Comparison of ENCODE assay signal across 28 mouse cellular contexts in the genomic region with DNA sequence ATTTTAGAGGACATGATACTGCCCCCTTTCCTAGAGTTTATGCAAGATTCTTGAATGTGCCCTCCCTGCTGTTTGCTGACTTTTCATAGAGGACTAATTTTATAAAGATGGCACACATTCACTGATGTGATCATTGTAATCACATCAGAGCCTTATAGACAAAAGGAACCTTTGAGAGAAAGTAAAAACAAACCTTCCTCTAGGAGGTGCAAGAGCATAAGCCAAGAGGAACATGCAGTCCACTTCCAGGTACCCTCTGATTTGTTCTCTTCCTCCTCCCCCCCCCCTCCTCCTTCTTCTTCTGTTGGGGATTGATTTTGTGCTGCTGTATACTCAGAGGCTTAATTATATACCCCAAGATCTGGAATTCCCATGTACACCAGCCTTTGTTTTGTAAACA.
DNase-seq lines count a peak whose midpoint lies in the region; ATAC-seq and TF ChIP-seq lines count a peak whose summit lies in the region.
"Had no signal": no experiment of that assay in that cellular context is flagged by ENCODE, and none has a peak within 500 bp of the region (broad histone marks: within the 10 kb centered on the region; RNA-seq: fewer than 3 reads in every experiment).

No protein-coding gene starts in this region.

- H3K9ac ChIP-seq in hindbrain, postnatal 0 days (replicated peaks; ENCODE audit: low read length), result no peak overlapping the region
- no peak overlapping the region for H3K9ac ChIP-seq in liver, postnatal 0 days (replicated peaks)
- H3K9ac ChIP-seq in stomach, postnatal 0 days (ENCODE audit: low read length), result no peak overlapping the region
- H3K9ac ChIP-seq: embryonic facial prominence, embryonic 15.5 days; forebrain, embryonic 12.5 days; intestine, embryonic 15.5 days; liver, embryonic 15.5 days; lung, embryonic 15.5 days; midbrain, embryonic 12.5 days had no signal

- no peaks in the 10 kb centered on the region for H3K9me3 ChIP-seq in hindbrain, postnatal 0 days (ENCODE audit: low read length)
- no peaks in the 10 kb centered on the region for H3K9me3 ChIP-seq in hindbrain, embryonic 10.5 days
- H3K9me3 ChIP-seq in liver, postnatal 0 days (ENCODE audit: low read length), result no peaks in the 10 kb centered on the region
- H3K9me3 ChIP-seq in stomach, postnatal 0 days (ENCODE audit: control insufficient read depth, low read length), result no peaks in the 10 kb centered on the region
- H3K9me3 ChIP-seq: embryonic facial prominence, embryonic 10.5 days; embryonic facial prominence, embryonic 15.5 days; forebrain, embryonic 12.5 days; G1E; intestine, embryonic 15.5 days; liver, embryonic 15.5 days; lung, embryonic 15.5 days; megakaryocyte, embryonic 14.5 days; midbrain, embryonic 12.5 days had no signal

- TF ChIP-seq CTCF in hindbrain, postnatal 0 days (IDR thresholded peaks at IDR 0.05; ENCODE audit: low read depth), result peak; percentile 30
- TF ChIP-seq CTCF in liver, postnatal 0 days (IDR thresholded peaks at IDR 0.05; ENCODE audit: low read depth), result 0 out of 2 replicates have a peak, but pooled peaks have one; percentile 13
- peak; percentile 43 for TF ChIP-seq CTCF in stomach, postnatal 0 days (IDR thresholded peaks at IDR 0.05; ENCODE audit: low read depth)
- TF ChIP-seq CTCF in left cerebral cortex, adult 2 months (IDR thresholded peaks at IDR 0.05), result no peak; the same call in 1 of the 2 replicates

- intact Hi-C loops in left cerebral cortex, adult 2 months (cut with DNase I), result no loop called here

- H3K4me1 ChIP-seq in hindbrain, postnatal 0 days (ENCODE audit: insufficient read depth, low read length), result no peaks in the 10 kb centered on the region
- no peaks in the 10 kb centered on the region for H3K4me1 ChIP-seq in hindbrain, embryonic 10.5 days (replicated peaks)
- H3K4me1 ChIP-seq in liver, postnatal 0 days (ENCODE audit: insufficient read depth), result no peaks in the 10 kb centered on the region
- no peaks in the 10 kb centered on the region for H3K4me1 ChIP-seq in stomach, postnatal 0 days (replicated peaks; ENCODE audit: control insufficient read depth, insufficient read depth)
- H3K4me1 ChIP-seq: embryonic facial prominence, embryonic 10.5 days; embryonic facial prominence, embryonic 15.5 days; forebrain, embryonic 12.5 days; intestine, embryonic 15.5 days; liver, embryonic 15.5 days; lung, embryonic 15.5 days; megakaryocyte, embryonic 14.5 days; midbrain, embryonic 12.5 days had no signal

- H3K27ac ChIP-seq in hindbrain, postnatal 0 days, result no peak overlapping the region
- no peak overlapping the region for H3K27ac ChIP-seq in hindbrain, embryonic 10.5 days
- no peak overlapping the region for H3K27ac ChIP-seq in liver, postnatal 0 days (ENCODE audit: low read depth)
- H3K27ac ChIP-seq in stomach, postnatal 0 days (replicated peaks), result no peak overlapping the region
- no peak overlapping the region for H3K27ac ChIP-seq in left cerebral cortex, adult 2 months
- H3K27ac ChIP-seq: embryonic facial prominence, embryonic 10.5 days; embryonic facial prominence, embryonic 15.5 days; forebrain, embryonic 12.5 days; intestine, embryonic 15.5 days; liver, embryonic 15.5 days; lung, embryonic 15.5 days; midbrain, embryonic 12.5 days had no signal

- H3K27me3 ChIP-seq in hindbrain, postnatal 0 days (ENCODE audit: insufficient read depth, low read length), result no peaks in the 10 kb centered on the region
- no peaks in the 10 kb centered on the region for H3K27me3 ChIP-seq in hindbrain, embryonic 10.5 days (ENCODE audit: insufficient read depth, poor library complexity, severe bottlenecking)
- H3K27me3 ChIP-seq in liver, postnatal 0 days (ENCODE audit: insufficient read depth, low read length), result no peaks in the 10 kb centered on the region
- no peaks in the 10 kb centered on the region for H3K27me3 ChIP-seq in stomach, postnatal 0 days (ENCODE audit: control insufficient read depth, insufficient read depth, low read length)
- H3K27me3 ChIP-seq: embryonic facial prominence, embryonic 15.5 days; forebrain, embryonic 12.5 days; intestine, embryonic 15.5 days; liver, embryonic 15.5 days; lung, embryonic 15.5 days; megakaryocyte, embryonic 14.5 days; midbrain, embryonic 12.5 days had no signal

- H3K36me3 ChIP-seq in hindbrain, postnatal 0 days (ENCODE audit: insufficient read depth, low read length), result no peaks in the 10 kb centered on the region
- H3K36me3 ChIP-seq in hindbrain, embryonic 10.5 days, result no peaks in the 10 kb centered on the region
- H3K36me3 ChIP-seq in liver, postnatal 0 days (replicated peaks; ENCODE audit: insufficient read depth, low read length), result no peaks in the 10 kb centered on the region
- no peaks in the 10 kb centered on the region for H3K36me3 ChIP-seq in stomach, postnatal 0 days (ENCODE audit: control insufficient read depth, insufficient read depth, low read length)
- H3K36me3 ChIP-seq: embryonic facial prominence, embryonic 10.5 days; embryonic facial prominence, embryonic 15.5 days; forebrain, embryonic 12.5 days; G1E; intestine, embryonic 15.5 days; liver, embryonic 15.5 days; lung, embryonic 15.5 days; midbrain, embryonic 12.5 days had no signal

- no peak overlapping the region for H3K4me3 ChIP-seq in hindbrain, postnatal 0 days (ENCODE audit: low read length)
- no peak overlapping the region for H3K4me3 ChIP-seq in hindbrain, embryonic 10.5 days
- no peak overlapping the region for H3K4me3 ChIP-seq in liver, postnatal 0 days (ENCODE audit: low read depth, low read length)
- H3K4me3 ChIP-seq in stomach, postnatal 0 days (ENCODE audit: low read depth, low read length), result no peak overlapping the region
- no peak overlapping the region for H3K4me3 ChIP-seq in left cerebral cortex, adult 2 months
- H3K4me3 ChIP-seq: embryonic facial prominence, embryonic 10.5 days; embryonic facial prominence, embryonic 15.5 days; forebrain, embryonic 12.5 days; intestine, embryonic 15.5 days; liver, embryonic 15.5 days; lung, embryonic 15.5 days; megakaryocyte, embryonic 14.5 days; midbrain, embryonic 12.5 days had no signal

- no peak for ATAC-seq in hindbrain, postnatal 0 days
- no peak for ATAC-seq in liver, postnatal 0 days
- no peak for ATAC-seq in stomach, postnatal 0 days (ENCODE audit: low FRiP score, low TSS enrichment)
- ATAC-seq: hindbrain, embryonic 16.5 days; intestine, embryonic 15.5 days had no signal

- no peak for TF ChIP-seq EP300 in liver, postnatal 0 days (IDR thresholded peaks at IDR 0.05; ENCODE audit: low read depth)
- no peak for TF ChIP-seq EP300 in stomach, postnatal 0 days (optimal IDR thresholded peaks at IDR 0.05)

- H3K4me2 ChIP-seq in hindbrain, postnatal 0 days (ENCODE audit: low read depth, low read length), result no peak overlapping the region
- H3K4me2 ChIP-seq in liver, postnatal 0 days (ENCODE audit: low read depth, low read length), result no peak overlapping the region
- H3K4me2 ChIP-seq in stomach, postnatal 0 days (replicated peaks; ENCODE audit: low read depth), result no peak overlapping the region
- H3K4me2 ChIP-seq: embryonic facial prominence, embryonic 15.5 days; forebrain, embryonic 12.5 days; intestine, embryonic 15.5 days; liver, embryonic 15.5 days; lung, embryonic 15.5 days; midbrain, embryonic 12.5 days had no signal

- peak; percentile 6 to 14 for DNase-seq in cerebellum, postnatal 10 days
- DNase-seq in cerebellum, postnatal 25 days, result no peak
- no peak for DNase-seq in hindbrain, postnatal 0 days (ENCODE audit: low spot score)
- DNase-seq in hindbrain, embryonic 10.5 days (ENCODE audit: low spot score), result no peak
- no peak for DNase-seq in liver, postnatal 0 days
- no peak for DNase-seq in liver
- no peak for DNase-seq in stomach, postnatal 0 days (ENCODE audit: low spot score)
- DNase-seq in left cerebral cortex, adult 2 months (ENCODE audit: extremely low spot score in 1 of 2, low spot score in 2 of 2), result no peak
- DNase-seq: adrenal gland, adult 8-10 months; cerebellum, adult 11 months; cerebellum, adult 9-10 months; heart, postnatal 14 days; kidney, postnatal 36 days; layer of hippocampus, adult 9-11 months; lung, postnatal 36 days; right cerebral cortex, postnatal 25 days; thymus, adult 18-20 months; thymus, postnatal 25 days had no signal

Comparison
In these comparisons a context has a peak if more than half of its experiments do, and no peak if none do; other contexts are left out.
1. DNase-seq: peak in cerebellum, postnatal 10 days (2 of 2); none in cerebellum, postnatal 25 days (0 of 2), hindbrain, postnatal 0 days (single experiment), hindbrain, embryonic 10.5 days (single experiment), liver, postnatal 0 days (single experiment), liver (single experiment), stomach, postnatal 0 days (single experiment) and left cerebral cortex, adult 2 months (0 of 2).